Mouse (Mus musculus) liver, postnatal 0 days (tissue): ENCODE data around the gene Trank1.

ENCODE experiments used
- CTCF ChIP-seq: sonication (generic); IDR thresholded peaks from 2 replicates; pipeline ENCODE4 v1.5.1; 2016; ENCODE audit warnings: antibody characterized with exemption, low read depth
- EP300 ChIP-seq: IDR thresholded peaks from 2 replicates; pipeline ENCODE4 v1.6.1; 2016; ENCODE audit warnings: antibody characterized with exemption, low read depth, mild to moderate bottlenecking

GRCm38 (mm10) chr9:111391926-111392442, 80.4 kb downstream of the Trank1 start:
- TF ChIP-seq CTCF (no peak), EP300 (no peak)
